Mouse (Mus musculus) lung, embryonic 15.5 days (tissue): ENCODE results near the gene Prss57. TPM values are rescaled to one million over a fixed set of nuclear protein-coding genes. Genes with fewer than 3 reads are reported as not detected.
"Not testable (repeated sequence)": the region's sequence is repeated elsewhere in the genome, so short reads cannot be mapped to it uniquely, and the experiment has no call there.

Experiments used
- ATAC-seq: fragments of 200-750 bp; cut with Nextera tagmentation; 2 replicates; pipeline ENCODE4 v1.8.0; 2017; ENCODE audit warnings: moderate number of reproducible peaks, borderline replicate concordance; ENCODE audit not compliant: low FRiP score, low TSS enrichment; ENCODE audit errors: extremely low read depth
- H3K27ac ChIP-seq: fragments of 300-500 bp; sonication (generic); 2 replicates; pipeline ENCODE4 v1.5.1; 2015; ENCODE audit warnings: moderate library complexity, mild to moderate bottlenecking, inconsistent platforms
- H3K27me3 ChIP-seq: fragments of 300-500 bp; sonication (generic); 2 replicates; pipeline ENCODE4 v1.6.1; 2015; ENCODE audit warnings: inconsistent platforms
- H3K36me3 ChIP-seq: fragments of 300-500 bp; sonication (generic); 2 replicates; pipeline ENCODE4 v1.6.1; 2015; ENCODE audit warnings: inconsistent platforms
- H3K4me1 ChIP-seq: fragments of 300-500 bp; sonication (generic); 2 replicates; pipeline ENCODE4 v1.6.1; 2015; ENCODE audit warnings: inconsistent platforms
- H3K4me2 ChIP-seq: fragments of 300-500 bp; sonication (generic); 2 replicates; pipeline ENCODE4 v1.6.1; 2015; ENCODE audit warnings: inconsistent platforms, mild to moderate bottlenecking, moderate library complexity
- H3K4me3 ChIP-seq: fragments of 300-500 bp; sonication (generic); 2 replicates; pipeline ENCODE4 v1.5.1; 2015; ENCODE audit warnings: mild to moderate bottlenecking, inconsistent platforms
- H3K9ac ChIP-seq: fragments of 300-500 bp; sonication (generic); 2 replicates; pipeline ENCODE4 v1.6.1; 2015; ENCODE audit warnings: inconsistent platforms
- H3K9me3 ChIP-seq: fragments of 300-500 bp; sonication (generic); 2 replicates; pipeline ENCODE4 v1.6.1; 2016; ENCODE audit warnings: inconsistent platforms
- WGBS: fragments of 180-500 bp; shearing (Covaris S2); methylation state at CpG from one replicate; pipeline ENCODE4 v1.1.7; 2015; 5-methylcytosine and 5-hydroxymethylcytosine counted together
- polyA plus RNA-seq: library from polyadenylated mRNA; unstranded; fragments of >200 nt; fragmentation: Nextera tagmentation; extraction: Ambion mirVana; gene quantifications from 2 replicates; pipeline ENCODE4 v1.2.1, GENCODE M21; 2015

Gene Prss57
- polyA plus RNA-seq, 1 experiment from 2014 or later = 1.9 TPM

DNA sequence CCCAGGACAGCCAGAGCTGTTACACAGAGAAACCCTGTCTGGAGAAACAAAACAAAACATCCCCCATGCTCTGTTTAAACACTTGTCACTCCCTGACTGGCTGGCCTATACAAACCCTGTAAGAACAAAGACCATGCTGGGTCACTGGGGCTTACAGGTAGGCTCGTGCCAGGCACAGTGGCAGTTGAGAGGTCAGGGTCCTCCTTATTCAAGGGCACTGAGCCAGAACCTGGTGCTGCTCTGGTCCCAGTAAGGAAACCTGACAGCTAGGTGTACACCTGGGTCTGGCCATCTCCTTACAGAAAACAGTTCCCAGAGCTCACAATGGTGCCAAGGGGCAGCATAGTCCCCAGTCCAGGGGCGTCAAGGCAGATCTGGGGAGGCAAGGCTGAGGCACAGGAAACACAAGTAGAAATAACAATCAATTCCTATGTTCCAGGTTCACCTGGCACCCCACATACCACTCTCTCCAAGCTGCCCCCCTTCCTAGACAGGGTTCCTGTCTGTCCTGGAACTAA lies 25.5 kb downstream of the Prss57 start:
- Histone ChIP-seq H3K4me1 (peaks cover 36% of the 10 kb centered on the region), H3K9ac (peak overlapping the region; percentile 93), H3K27ac (no peak overlapping the region), H3K4me3 (peak overlapping the region; percentile 92), H3K9me3 (no peaks in the 10 kb centered on the region), H3K4me2 (peak overlapping the region; percentile 94), H3K36me3 (peaks cover 22% of the 10 kb centered on the region), H3K27me3 (no peaks in the 10 kb centered on the region)
- WGBS = 56% methylated on average over 2 of the region's 2 CpGs
- ATAC-seq = no peak

DNA sequence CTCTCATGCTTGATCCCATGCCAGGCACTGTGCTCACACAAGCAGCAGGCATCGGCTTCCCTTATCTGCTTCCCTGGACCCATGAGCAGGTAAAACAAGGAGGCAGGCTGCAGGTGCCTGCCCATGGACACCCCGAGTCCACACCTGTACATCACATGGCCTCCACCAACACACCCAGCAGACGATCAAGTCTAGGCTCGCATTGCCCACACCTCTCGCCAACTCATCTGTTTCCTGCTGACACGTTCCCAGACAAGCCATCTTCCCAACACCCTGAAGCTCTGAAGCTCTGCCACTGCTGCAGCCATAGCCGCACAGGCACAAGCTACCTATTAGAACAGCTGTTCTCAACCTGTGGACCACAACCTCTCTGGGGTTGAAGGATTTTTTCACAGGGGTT lies 26.5 kb downstream of the Prss57 start:
- 70% methylated on average over 7 of the region's 7 CpGs for WGBS
- H3K9ac ChIP-seq = no peak overlapping the region

DNA sequence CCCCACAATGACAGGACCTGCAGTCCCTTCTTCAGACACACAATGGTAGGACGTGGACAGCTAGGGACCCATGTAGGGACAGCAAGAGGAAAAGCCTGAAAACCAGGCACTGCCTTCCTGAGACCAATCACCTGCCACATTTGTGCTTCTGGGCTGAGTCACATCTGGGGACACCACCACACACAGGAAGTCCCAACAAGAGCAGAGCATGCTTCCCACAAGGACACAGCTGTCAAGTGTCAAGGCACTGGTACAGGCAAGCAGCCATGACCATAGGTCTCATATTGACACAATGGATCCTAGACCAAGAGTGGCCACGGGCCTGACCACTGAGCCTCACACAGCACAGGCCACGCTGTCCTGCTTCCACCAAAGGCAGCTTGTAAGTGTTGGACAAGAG lies 27.9 kb downstream of the Prss57 start:
- Histone ChIP-seq H3K27ac (no peak overlapping the region), H3K9me3 (no peaks in the 10 kb centered on the region), H3K4me1 (peaks cover 29% of the 10 kb centered on the region), H3K36me3 (peaks cover 43% of the 10 kb centered on the region), H3K27me3 (no peaks in the 10 kb centered on the region), H3K9ac (no peak overlapping the region), H3K4me2 (no peak overlapping the region), H3K4me3 (no peak overlapping the region)
- 83% methylated on average over 3 of the region's 3 CpGs for WGBS
- no peak for ATAC-seq

More for the DNA sequence above, 26.5 kb downstream of the Prss57 start:
- Histone ChIP-seq H3K4me3 (no peak overlapping the region), H3K4me1 (peaks cover 36% of the 10 kb centered on the region), H3K9me3 (no peaks in the 10 kb centered on the region), H3K27ac (no peak overlapping the region), H3K4me2 (no peak overlapping the region), H3K27me3 (no peaks in the 10 kb centered on the region), H3K36me3 (peaks cover 29% of the 10 kb centered on the region)
- no peak for ATAC-seq

DNA sequence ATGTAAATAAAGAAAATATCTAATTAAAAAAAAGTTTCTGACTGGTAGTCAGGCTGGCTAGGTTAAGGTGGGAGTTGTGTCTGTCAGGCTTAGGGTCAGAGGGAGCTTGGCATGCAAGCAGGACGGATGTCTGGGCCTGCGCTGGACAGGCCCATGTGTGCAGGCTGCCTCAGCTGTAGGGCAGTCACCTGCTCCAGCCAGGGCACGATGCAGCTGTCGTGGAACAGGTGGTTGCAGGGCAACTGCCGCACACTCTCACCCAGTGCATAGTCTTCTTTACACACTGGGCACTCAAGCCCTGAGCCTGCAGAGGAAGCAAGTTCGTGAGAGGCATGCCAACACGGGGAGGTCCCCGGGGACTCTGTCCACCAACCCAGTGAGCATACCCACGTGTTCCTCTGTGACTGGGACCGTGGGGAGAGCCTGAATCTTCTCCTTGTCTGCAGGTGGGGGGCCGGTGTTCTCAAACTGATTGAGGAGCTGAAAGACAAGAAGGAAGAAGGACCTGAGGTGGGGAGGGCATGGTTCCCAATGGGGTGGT lies 30.1 kb downstream of the Prss57 start:
- ATAC-seq = no peak
- Histone ChIP-seq H3K9ac (no peak overlapping the region), H3K9me3 (no peaks in the 10 kb centered on the region), H3K4me1 (peaks cover 19% of the 10 kb centered on the region), H3K36me3 (peaks cover 61% of the 10 kb centered on the region), H3K4me2 (no peak overlapping the region), H3K4me3 (no peak overlapping the region), H3K27ac (no peak overlapping the region), H3K27me3 (no peaks in the 10 kb centered on the region)
- WGBS = 90% methylated on average over 11 of the region's 11 CpGs

DNA sequence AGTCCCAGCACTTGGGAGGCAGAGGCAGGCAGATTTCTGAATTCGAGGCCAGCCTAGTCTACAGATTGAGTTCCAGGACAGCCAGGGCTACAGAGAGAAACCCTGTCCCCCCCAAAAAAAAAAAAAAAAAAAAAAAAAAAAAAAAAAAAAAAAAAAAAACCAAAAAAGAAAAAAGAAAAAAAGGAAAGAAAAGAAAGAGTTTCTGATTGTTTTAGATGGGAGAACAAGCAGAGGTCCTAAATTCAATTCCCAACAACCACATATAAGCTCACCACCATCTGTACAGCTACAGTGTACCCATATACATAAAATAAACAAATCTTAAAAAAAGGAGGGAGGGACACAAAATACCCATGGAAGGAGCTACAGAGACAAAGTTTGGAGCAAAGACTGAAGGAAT lies 31.1 kb downstream of the Prss57 start:
- WGBS = 93% methylated on average over 1 of the region's 1 CpGs

DNA sequence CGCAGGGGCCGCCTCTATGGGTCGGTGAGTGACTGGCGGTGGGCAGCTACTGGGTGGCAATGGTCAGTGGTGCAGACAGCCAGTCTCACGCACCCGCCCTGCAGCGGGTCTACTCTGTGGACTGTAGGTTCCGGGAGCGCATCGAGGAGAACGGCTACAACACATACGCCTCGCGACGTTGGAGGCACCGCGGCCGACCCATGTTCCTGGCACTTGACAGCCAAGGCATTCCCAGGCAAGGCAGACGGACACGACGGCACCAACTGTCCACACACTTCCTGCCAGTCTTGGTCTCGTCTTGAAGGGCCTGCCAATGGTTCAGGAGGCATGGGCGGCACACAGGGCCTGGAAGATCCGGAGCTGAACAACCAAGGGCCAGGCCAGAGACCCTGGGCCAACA lies 34.1 kb downstream of the Prss57 start:
- Histone ChIP-seq H3K9me3 (no peaks in the 10 kb centered on the region), H3K27me3 (no peaks in the 10 kb centered on the region), H3K36me3 (peaks cover 52% of the 10 kb centered on the region), H3K4me2 (no peak overlapping the region), H3K4me1 (0 out of 2 replicates have a peak, but pooled peaks cover 5% of the 10 kb centered on the region), H3K27ac (no peak overlapping the region), H3K4me3 (no peak overlapping the region), H3K9ac (no peak overlapping the region)
- 81% methylated on average over 24 of the region's 24 CpGs for WGBS
- no peak for ATAC-seq

More for the DNA sequence above, 31.1 kb downstream of the Prss57 start:
- not testable (repeated sequence) for H3K4me2 ChIP-seq, H3K27ac ChIP-seq, H3K27me3 ChIP-seq, H3K4me3 ChIP-seq, H3K9ac ChIP-seq, ATAC-seq, H3K9me3 ChIP-seq
- peaks cover 61% of the 10 kb centered on the region for H3K36me3 ChIP-seq
- peaks cover 14% of the 10 kb centered on the region for H3K4me1 ChIP-seq

DNA sequence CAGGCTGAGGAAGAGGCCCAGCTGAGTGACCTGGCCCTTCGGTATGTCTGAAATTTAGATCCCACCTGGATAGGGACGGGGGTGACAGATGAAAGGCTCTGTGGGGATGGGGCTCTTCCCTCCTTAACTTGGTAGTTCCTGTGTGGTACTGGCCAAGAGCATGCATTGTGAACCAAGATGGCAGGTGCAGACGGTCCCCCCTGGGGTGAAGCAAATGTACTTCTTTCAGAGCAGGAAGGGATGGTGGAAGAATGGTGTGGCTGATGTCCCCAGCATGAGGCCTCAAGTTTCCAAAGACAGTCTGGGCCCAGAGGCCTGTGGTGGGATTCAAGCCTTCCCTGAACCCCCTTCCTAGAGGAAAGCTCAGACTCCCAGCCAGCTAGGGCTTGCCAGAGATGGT lies 34.9 kb downstream of the Prss57 start:
- no peak overlapping the region for H3K27ac ChIP-seq
- no peak overlapping the region for H3K4me2 ChIP-seq
- H3K36me3 ChIP-seq = peaks cover 44% of the 10 kb centered on the region
- no peak overlapping the region for H3K9ac ChIP-seq
- no peaks in the 10 kb centered on the region for H3K27me3 ChIP-seq
- 0 out of 2 replicates have a peak, but pooled peaks cover 5% of the 10 kb centered on the region for H3K4me1 ChIP-seq
- no peak overlapping the region for H3K4me3 ChIP-seq
- WGBS = 86% methylated on average over 3 of the region's 3 CpGs
- no peaks in the 10 kb centered on the region for H3K9me3 ChIP-seq
- no peak for ATAC-seq

DNA sequence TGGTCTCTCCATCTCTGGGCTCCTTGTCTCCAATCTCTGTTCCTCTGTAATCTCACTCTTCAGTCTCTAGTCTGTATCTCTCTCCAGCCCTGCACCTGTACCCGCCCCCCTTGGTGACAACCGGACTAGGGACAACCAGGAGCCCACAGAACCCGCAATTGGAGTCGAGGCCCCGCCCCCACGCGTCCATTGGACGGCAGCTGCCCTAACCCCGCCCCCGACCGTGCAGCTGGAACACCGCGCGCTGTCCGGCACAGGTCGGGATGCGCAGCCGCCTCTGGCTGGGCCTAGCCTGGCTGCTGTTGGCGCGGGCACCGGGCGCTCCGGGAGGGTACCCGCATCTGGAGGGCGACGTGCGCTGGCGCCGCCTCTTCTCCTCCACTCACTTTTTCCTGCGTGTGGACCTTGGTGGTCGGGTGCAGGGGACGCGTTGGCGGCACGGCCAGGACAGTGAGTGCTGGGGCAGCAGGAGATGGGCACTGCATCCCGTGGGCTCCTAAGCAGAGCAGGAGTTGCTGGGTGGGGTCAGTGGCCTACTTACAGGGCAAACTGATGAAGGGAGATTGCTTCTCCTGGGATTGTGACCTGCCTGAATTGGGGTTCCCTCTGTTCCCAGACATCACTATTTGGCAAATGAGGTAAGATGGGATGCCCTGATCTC lies 35.8 kb downstream of the Prss57 start, which contains the start of gene Fgf22:
Fgf22 (plus strand) TSS at position 221 of the 661 bp plus-strand sequence.
- H3K27me3 ChIP-seq = no peaks in the 10 kb centered on the region
- H3K4me3 ChIP-seq = peak within 1 kb of the TSS; percentile 22
- peaks cover 36% of the 10 kb centered on the region for H3K36me3 ChIP-seq
- H3K9ac ChIP-seq = 0 out of 2 replicates have a peak within 1 kb of the TSS, but pooled peaks have one; percentile 13
- 0 out of 2 replicates have a peak, but pooled peaks cover 5% of the 10 kb centered on the region for H3K4me1 ChIP-seq
- peak; percentile 81; the same call in 1 of the 2 replicates for ATAC-seq
- H3K9me3 ChIP-seq = no peaks in the 10 kb centered on the region
- H3K27ac ChIP-seq = no peak within 1 kb of the TSS
- WGBS = 1% methylated on average over 36 of the region's 36 CpGs
- peak within 1 kb of the TSS; percentile 56 for H3K4me2 ChIP-seq

DNA sequence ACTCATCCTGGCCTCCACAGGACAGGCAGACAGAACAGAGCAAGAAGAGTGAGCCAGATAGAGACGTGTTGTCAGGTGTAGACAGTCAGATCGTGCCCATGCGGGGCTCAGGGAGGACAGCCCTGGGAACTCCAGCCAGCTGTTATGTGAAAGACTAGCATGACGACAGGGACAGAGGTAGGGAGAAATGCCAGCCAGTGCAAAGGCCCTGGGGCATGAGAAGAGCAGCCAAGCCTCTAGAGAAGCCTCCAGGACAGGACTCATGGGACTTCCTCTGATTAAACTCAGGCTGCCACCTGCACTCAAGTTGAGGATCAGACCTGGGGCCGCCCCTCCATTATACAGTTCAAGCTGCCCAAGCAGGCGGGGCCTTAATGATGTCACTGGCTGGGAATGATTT lies 42.3 kb downstream of the Prss57 start:
- Histone ChIP-seq H3K36me3 (peaks cover 10% of the 10 kb centered on the region), H3K9me3 (no peaks in the 10 kb centered on the region), H3K4me2 (no peak overlapping the region), H3K27me3 (no peaks in the 10 kb centered on the region), H3K4me3 (no peak overlapping the region), H3K27ac (no peak overlapping the region), H3K9ac (no peak overlapping the region), H3K4me1 (peaks cover 12% of the 10 kb centered on the region)
- 72% methylated on average over 6 of the region's 6 CpGs for WGBS
- no peak for ATAC-seq

DNA sequence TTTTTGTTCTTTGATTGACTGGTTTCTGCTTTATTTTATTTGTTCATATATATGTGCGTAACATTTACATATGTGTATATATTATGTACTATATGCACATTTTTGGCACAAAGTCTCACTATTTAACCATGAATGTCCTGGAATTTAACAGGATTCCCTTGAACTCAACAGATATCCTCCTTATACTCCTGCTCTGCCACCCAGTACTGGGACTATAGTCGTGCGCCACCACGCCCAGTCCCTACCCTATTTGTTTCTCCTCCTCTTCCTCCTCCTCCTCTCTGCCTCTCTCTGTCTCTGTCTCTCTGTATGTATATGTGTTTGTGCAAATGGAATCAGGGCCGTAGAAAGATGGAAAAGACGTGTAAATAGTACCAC lies 44.0 kb downstream of the Prss57 start:
- 19% methylated on average over 6 of the region's 6 CpGs for whole genome bisulfite sequencing
- peaks cover 26% of the 10 kb centered on the region for H3K36me3 ChIP-seq
- H3K4me2 ChIP-seq = peak overlapping the region; percentile 65
- no peaks in the 10 kb centered on the region for H3K27me3 ChIP-seq
- peak; percentile 60 for ATAC-seq
- peaks cover 12% of the 10 kb centered on the region for H3K4me1 ChIP-seq
- no peaks in the 10 kb centered on the region for H3K9me3 ChIP-seq
- H3K27ac ChIP-seq = no peak overlapping the region
- peak overlapping the region; percentile 13; the same call in 1 of the 2 replicates for H3K9ac ChIP-seq
- peak overlapping the region; percentile 66 for H3K4me3 ChIP-seq

DNA sequence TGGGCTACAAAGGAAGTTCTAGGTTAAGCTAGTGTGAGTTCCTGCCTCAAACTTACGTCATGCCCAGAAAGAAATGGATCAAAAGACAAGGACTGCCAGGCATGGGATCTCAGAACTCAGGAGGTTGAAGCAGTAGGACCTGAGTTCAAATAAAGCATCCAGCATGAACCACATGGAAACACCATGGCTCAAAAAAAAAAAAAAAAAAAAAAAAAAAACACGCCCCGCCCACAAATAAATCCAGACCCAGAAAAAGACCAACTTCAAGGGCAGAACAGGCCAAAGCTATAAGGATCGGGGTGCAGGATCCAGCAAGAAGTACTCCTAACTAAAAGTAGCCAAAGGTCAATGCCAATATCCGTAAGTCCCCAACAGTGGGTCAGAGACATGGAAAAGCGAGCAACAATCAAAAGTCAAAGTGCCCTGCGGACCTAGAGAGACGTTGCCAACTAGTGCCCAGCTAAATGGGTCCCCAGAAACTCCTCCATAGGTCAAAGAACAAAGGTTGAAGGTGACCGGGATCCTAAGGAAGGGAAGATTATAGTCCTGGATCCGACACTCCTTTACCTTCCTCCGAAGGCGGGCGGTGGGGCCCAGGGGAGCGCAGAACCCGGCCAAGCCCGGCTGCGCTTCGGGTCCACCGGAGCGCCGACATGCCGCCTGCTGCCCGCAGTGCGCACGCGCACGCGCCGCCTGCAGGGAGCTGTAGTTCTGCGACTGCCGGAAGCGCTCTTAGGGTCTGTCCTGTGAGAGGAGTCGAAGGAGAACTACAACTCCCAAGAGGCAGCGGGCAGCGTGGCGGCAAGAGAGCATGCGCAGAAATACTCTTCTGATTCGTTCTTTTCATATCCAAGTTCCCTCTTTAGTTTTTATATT lies 44.6 kb downstream of the Prss57 start, which contains the start of gene Polrmt:
Polrmt (minus strand) TSS at position 684 of the 876 bp plus-strand sequence.
- Histone ChIP-seq H3K27me3 (no peaks in the 10 kb centered on the region), H3K27ac (no peak within 1 kb of the TSS), H3K4me2 (peak within 1 kb of the TSS; percentile 65), H3K4me1 (peaks cover 12% of the 10 kb centered on the region), H3K36me3 (peaks cover 33% of the 10 kb centered on the region), H3K9me3 (no peaks in the 10 kb centered on the region), H3K9ac (peak within 1 kb of the TSS; percentile 59), H3K4me3 (peak within 1 kb of the TSS; percentile 66)
- 2% methylated on average over 38 of the region's 38 CpGs for WGBS
- peak; percentile 96 for ATAC-seq
